Mouse (Mus musculus) kidney, postnatal 4 days (tissue): Measurements from ENCODE around the gene Zfp771.

Experiments
- DNase-seq, 2 experiments: peaks; one replicate each; pipeline ENCODE4 v3.0.0; 2021; ENCODE audit warnings: mixed read lengths in 2 of 2

Zfp771 gene

GRCm38 (mm10) chr7:127255008-127255407, 10.9 kb downstream of the Zfp771 start:
- no peak for DNase-seq

DNA sequence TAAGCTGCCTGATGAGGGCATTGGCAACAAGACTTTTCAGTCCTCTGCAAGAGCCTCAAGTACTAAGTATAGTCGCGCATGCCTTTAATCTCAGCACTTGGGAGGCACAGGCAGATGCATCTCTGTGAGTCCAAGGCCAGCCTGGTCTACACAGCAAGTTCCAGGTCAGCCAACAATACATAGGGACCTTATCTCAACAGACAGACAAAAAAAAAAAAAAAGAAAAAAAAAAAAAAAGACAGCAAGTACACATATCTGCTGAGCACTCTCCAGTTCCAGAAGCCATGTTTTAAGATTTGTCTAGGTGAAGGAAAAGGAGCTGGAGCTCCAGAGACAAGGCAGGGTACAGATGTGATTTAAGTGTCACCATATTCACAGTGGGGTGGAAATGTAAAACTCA, 11.9 kb downstream of the Zfp771 start:
- DNase-seq: no peak

DNA sequence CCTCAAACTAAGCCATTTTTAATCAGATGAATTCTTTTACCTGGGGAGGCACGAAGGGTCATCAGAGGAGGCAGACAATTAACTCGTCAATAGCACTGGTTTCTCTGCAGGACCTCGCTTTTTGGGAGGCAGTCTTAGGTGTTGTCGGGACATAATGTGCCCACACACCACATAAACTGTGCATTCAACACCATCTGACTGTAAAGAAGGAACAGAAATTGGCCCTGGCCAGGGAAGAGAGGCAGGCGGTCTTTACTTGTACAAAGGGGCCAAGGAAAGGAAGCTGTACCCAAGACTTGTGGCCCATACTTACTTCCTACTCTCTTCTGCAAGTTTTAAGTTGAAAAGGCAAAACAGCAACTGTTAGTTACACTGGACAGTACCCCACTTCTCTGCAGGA, 12.4 kb downstream of the Zfp771 start:
- DNase-seq: no peak

- DNase-seq: no peak
Measured at GRCm38 (mm10) chr7:127259186-127259905, 15.3 kb downstream of the Zfp771 start.

DNA sequence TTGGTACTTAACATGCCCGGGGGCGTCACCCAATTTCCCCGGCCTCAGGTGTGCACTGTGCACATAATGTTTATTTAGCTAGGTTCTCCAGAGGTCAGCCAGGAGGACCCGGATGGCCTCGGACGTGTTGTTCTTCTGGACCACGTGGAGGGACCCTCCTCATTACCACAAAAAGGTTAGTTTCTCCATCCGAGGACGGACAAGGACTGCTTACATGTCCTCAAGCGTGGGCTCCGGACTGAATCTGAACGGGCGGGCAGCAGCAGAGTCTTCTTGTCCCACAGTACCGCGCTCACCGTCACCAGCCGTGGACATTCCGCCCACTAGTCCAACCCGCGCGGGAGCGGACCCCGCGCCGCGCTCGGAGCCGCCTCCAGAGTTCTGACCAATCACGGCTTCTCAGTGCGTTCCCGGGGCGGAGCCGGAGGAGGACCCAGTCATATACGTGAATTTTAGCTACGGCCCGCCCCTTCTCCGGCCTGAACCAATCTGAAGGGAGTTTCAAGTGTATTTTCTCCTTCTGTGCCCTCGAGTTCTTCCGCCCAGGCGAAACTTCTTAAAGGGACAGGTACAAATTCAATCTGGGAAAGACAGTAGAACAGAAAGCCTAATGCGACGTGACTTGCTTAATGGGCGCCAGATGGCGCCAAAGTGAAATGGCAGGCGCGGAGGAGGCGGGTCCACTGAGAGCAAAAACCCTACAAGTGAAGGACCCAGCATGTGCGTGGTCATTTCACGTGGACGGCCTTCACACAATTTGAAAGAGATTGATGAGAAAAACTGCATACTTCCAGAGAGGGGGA, 16.4 kb downstream of the Zfp771 start, which contains the start of gene Dctpp1:
TSS of gene Dctpp1 (minus strand) at position 401 of the 803 bp plus-strand sequence.
- peak; percentile 97 to 98 for DNase-seq

- no peak for DNase-seq
Measured at GRCm38 (mm10) chr7:127262218-127262961, 18.3 kb downstream of the Zfp771 start.

DNA sequence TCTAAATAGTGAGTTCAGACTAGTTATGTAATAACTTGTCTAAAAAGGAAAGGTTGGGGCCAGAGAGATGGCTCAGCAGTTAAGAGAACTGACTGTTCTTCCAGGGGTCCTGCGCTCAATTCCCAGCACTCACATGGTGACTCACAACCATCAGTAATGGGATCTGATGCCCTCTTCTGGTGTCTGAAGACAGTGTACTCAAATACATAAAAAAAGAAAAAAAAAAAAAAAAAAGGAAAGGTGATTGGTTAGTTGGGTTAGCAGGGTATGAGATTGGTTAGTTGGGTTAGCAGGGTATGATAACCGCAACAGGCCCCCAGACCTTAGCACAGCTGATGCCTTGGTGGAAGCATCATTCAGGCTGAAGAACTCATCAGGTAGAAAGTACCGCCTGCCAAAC, 19.5 kb downstream of the Zfp771 start:
- no peak for DNase-seq

DNA sequence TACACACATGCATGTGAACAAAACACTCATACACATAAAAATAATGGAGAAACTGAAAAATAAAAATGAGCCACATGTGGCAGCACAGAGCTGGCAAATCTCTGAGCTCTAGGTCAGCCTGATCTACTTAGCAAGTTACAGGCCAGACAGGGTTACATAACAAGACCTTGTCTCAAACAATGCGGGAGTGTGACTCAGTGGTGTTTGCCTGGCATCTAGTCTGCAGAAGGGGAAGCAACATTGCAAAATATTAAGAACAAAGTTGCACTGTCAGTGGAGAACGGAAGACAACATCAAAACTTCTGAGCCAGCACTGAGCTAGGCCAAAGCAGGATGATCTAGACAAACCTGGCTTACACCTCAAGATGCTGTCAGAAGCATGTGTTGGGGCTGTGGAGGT, 26.2 kb downstream of the Zfp771 start:
- DNase-seq: no peak

GRCm38 (mm10) chr7:127270666-127271065, 26.6 kb downstream of the Zfp771 start:
- no peak for DNase-seq

GRCm38 (mm10) chr7:127271093-127271492, 27.0 kb downstream of the Zfp771 start:
- DNase-seq: no peak

DNA sequence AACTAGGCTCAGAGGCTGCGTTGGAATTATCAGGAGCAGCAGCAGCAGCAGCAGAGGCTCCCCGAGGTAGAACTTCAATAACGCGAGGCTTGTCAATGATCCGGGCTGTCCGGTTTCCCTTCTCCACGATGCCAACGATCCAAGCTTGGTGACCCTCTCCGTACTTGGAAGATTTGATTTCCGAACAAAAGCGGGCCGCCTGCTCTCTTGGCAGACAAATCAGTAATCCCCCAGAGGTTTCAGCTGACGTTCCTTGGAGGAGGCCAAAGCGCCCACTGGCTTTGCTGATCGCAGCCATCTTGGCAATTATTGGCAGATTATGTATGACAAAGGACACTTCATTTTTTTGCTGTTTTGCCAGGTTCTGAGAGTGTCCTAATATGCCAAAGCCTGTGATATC, 28.5 kb downstream of the Zfp771 start:
- DNase-seq: no peak

DNA sequence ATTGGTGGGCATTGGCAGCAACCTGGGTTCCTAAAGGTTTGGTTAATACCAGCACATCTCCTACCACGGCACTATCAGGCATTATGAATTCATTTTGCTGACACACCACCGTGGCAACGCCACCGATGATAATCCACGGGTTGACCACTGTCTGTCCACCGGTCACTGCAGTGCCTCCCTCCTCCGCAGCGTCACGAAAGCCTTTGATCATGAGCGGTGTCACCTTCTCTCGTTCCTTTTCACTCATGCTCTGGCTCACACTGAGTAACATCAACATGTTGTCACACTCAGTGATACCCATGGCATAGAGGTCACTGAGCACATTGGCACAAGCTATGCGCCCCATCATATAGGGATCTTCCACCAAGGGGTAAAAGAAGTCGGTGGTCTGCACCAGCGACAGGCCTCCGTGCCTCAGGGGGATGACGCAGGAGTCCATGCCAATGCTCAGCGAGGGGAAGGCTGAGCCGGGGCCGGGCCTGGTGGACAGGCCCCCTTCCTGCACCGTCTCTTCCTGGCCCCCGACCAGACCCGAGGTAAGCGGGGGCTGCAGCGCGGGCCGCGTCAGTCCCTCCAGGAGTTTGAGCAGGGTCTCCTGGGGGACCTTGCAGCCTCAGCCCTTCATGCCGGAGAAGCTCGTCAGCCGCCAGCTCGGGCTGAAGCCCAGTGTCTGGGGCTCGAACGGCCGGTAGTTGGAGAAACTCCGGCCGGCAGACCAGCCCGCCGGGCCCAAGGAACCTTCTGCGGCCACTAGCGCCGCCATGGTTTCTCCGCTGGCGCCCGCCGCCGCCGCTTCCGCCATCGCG, 29.2 kb downstream of the Zfp771 start:
- DNase-seq: peak; percentile 36 to 64

- DNase-seq: peak; percentile 94 to 96
Measured at GRCm38 (mm10) chr7:127273925-127274789, 30.1 kb downstream of the Zfp771 start, which contains the start of gene Sephs2. Gene Sephs2, minus strand, starts transcription at chr7:127274055.

- peak in 1 of 2 experiments; percentile 57 for DNase-seq
Measured at GRCm38 (mm10) chr7:127276519-127276961, 32.5 kb downstream of the Zfp771 start.

- peak; percentile 71 to 82 for DNase-seq
Measured at GRCm38 (mm10) chr7:127278311-127278710, 34.2 kb downstream of the Zfp771 start.

DNA sequence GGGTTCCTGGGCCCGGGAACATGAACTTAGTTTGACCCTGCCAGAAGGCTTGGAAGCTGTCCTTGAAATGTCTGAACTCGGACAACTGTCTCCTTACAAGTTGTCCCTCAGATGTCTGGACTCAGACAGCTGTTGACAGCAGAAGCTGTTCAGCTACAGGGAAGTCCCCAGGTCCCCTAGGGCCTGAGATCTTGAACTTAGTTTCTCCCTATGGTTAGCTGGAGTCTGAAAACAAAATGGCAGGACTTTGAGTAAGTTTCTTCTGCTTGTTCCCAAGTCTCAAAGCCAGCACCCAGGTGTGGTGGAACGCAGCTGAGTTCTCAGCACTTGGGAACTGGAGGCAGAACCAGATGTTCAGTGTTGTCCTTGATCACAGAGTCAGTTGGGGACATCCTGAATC, 36.0 kb downstream of the Zfp771 start:
- DNase-seq: no peak

DNA sequence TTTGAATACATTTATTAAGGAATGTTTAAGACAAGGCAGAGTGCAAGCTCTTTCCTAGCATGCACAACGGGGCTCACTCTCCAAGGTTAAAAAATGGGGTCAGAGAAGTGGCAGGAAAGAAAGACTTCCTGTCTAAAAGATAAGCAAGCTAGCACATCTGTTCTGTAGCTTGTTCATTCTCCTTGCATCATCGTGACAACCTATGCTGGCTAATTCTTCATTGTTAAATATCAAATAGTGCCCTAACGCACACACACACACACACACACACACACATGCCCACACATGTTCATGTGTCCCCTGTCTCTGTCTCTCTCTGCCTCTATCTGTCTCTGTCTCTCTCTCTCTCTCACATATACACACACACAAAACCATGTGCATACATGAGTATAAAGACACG, 37.0 kb downstream of the Zfp771 start:
- DNase-seq: no peak

DNA sequence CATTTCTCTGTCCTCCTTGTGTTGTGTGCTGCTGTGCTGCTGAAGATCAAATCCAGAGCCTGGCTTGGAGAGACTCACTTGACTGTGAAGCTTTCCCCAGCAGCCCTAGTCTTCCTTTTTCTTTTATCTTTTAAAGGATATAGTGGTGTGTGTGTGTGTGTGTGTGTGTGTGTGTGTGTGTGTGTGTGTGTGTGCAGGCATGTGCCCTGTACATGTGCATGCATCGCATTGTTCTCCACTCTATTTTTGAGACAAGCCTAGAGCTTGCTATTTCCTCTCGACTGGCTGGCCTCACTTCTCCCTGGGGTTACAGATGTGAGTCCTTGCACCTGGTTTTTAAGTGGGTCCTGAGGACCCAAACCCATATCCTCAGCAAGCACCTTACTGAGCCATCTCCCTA, 38.1 kb downstream of the Zfp771 start:
- no peak for DNase-seq

DNA sequence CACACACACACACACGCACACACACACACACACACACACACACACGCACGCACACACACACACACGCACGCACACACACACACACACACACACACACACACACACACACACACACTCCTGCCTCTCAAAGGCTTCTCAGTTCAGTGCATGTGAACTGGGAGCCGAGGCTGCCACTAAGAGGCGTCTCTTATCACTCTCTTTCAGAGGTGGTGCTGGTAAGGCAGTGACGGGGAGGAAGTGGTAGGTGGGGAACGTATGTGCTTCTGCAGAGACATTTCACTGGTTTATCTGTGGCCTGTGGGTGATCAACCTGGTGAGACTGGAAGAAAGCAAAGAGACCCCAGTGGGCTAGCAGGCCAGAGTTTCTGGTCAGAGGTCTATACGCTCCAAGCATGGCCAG, 41.1 kb downstream of the Zfp771 start:
- no peak for DNase-seq

DNA sequence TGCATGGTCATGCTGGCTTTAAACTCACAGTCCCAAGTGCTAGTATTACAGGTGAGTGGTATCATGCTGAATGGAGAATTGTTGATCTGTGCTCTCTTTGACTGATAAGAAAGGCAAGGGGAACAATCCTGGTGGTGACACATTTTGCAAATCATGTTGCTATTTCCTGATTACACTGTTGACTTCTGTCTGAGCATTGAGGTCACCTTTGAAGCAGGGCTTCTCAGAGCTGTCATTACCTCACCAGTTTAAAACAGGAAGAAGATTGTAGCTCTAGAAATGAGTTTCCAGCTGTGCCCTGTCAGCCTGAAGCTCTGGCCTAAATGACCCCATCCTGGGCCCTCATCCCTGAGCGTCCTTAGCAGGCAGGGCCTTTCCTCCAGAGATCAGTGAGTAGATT, 43.9 kb downstream of the Zfp771 start:
- DNase-seq: no peak

GRCm38 (mm10) chr7:127289306-127289705, 45.2 kb downstream of the Zfp771 start:
- DNase-seq: no peak
